Mouse (Mus musculus): ENCODE data around the gene Pde4d.

GRCm38 (mm10) chr13:109205541-109205940 lies 755.8 kb downstream of the Pde4d start:
- TF ChIP-seq CTCF (IDR thresholded peaks at IDR 0.05; ENCODE audit: low read depth) (no peak), EP300 (optimal IDR thresholded peaks at IDR 0.05) (no peak)

Measured in stomach, postnatal 0 days (tissue).